Comparison of ENCODE assay signal across 9 mouse cellular contexts in the genomic region with DNA sequence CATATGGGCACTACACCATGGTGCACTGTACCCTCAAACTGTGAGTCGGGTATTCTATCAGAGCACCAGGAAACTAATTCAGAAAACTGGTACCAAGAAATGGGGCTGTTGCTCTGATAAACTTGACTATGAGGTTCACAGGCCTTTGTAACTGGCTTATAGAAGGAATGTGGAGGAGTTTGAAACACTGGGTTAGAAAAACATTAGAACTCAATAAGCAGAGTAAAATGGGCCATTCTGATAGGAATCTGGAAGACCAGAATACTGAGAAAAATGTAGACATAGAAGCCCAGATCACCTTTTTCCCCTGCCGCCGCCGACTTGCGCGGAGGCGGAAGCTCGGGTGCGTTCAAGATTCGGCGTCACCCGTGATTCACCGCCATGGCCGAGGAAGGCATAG. TPM values are rescaled to one million over a fixed set of nuclear protein-coding genes. Genes with fewer than 3 reads are reported as not detected.
DNase-seq lines count a peak whose midpoint lies in the region; ATAC-seq lines count a peak whose summit lies in the region.
"Had no signal": no experiment of that assay in that cellular context is flagged by ENCODE, and none has a peak within 500 bp of the region (broad histone marks: within the 10 kb centered on the region; RNA-seq: fewer than 3 reads in every experiment).

Gene Rps12-ps3, plus strand, starts transcription at position 301 of the 400 bp plus-strand sequence.

- H3K9ac ChIP-seq in forebrain, embryonic 13.5 days, result no peak within 1 kb of the TSS
- H3K9ac ChIP-seq in midbrain, embryonic 11.5 days (ENCODE audit: low read length), result no peak within 1 kb of the TSS
- H3K9ac ChIP-seq in midbrain, embryonic 13.5 days (replicated peaks), result no peak within 1 kb of the TSS
- no peak within 1 kb of the TSS for H3K9ac ChIP-seq in limb, embryonic 15.5 days
- no peak within 1 kb of the TSS for H3K9ac ChIP-seq in midbrain, embryonic 16.5 days (ENCODE audit: low read depth, low read length)
- H3K9ac ChIP-seq: heart, embryonic 15.5 days had no signal

- no peak within 1 kb of the TSS for H3K27ac ChIP-seq in forebrain, embryonic 10.5 days
- no peak within 1 kb of the TSS for H3K27ac ChIP-seq in forebrain, embryonic 13.5 days
- no peak within 1 kb of the TSS for H3K27ac ChIP-seq in midbrain, embryonic 11.5 days (ENCODE audit: low read depth, low read length)
- no peak within 1 kb of the TSS for H3K27ac ChIP-seq in midbrain, embryonic 13.5 days
- H3K27ac ChIP-seq in limb, embryonic 15.5 days, result no peak within 1 kb of the TSS
- H3K27ac ChIP-seq in midbrain, embryonic 16.5 days (ENCODE audit: low read length), result no peak within 1 kb of the TSS
- H3K27ac ChIP-seq: heart, embryonic 15.5 days had no signal

- H3K4me2 ChIP-seq in forebrain, embryonic 13.5 days, result no peak within 1 kb of the TSS
- no peak within 1 kb of the TSS for H3K4me2 ChIP-seq in midbrain, embryonic 11.5 days
- no peak within 1 kb of the TSS for H3K4me2 ChIP-seq in midbrain, embryonic 13.5 days (replicated peaks)
- H3K4me2 ChIP-seq in limb, embryonic 15.5 days, result no peak within 1 kb of the TSS
- H3K4me2 ChIP-seq in midbrain, embryonic 16.5 days (ENCODE audit: low read length), result no peak within 1 kb of the TSS
- H3K4me2 ChIP-seq: heart, embryonic 15.5 days had no signal

- DNase-seq in forebrain, embryonic 10.5 days (ENCODE audit: extremely low spot score, low spot score), result no peak
- no peak for DNase-seq in midbrain, embryonic 11.5 days (ENCODE audit: low spot score, missing footprints)
- DNase-seq in embryo, embryonic 10.5 days (ENCODE audit: low spot score), result no peak

- H3K4me3 ChIP-seq in forebrain, embryonic 10.5 days, result no peak within 1 kb of the TSS
- H3K4me3 ChIP-seq in forebrain, embryonic 13.5 days, result no peak within 1 kb of the TSS
- no peak within 1 kb of the TSS for H3K4me3 ChIP-seq in midbrain, embryonic 11.5 days (ENCODE audit: low read depth, low read length)
- no peak within 1 kb of the TSS for H3K4me3 ChIP-seq in midbrain, embryonic 13.5 days (replicated peaks)
- H3K4me3 ChIP-seq in limb, embryonic 15.5 days, result no peak within 1 kb of the TSS
- H3K4me3 ChIP-seq in midbrain, embryonic 16.5 days (ENCODE audit: low read depth, low read length), result no peak within 1 kb of the TSS
- H3K4me3 ChIP-seq: heart, embryonic 15.5 days had no signal

- H3K9me3 ChIP-seq in forebrain, embryonic 10.5 days, result no peaks in the 10 kb centered on the region
- H3K9me3 ChIP-seq in forebrain, embryonic 13.5 days (replicated peaks), result no peaks in the 10 kb centered on the region
- H3K9me3 ChIP-seq in midbrain, embryonic 11.5 days (ENCODE audit: control insufficient read depth, low read length), result no peaks in the 10 kb centered on the region
- H3K9me3 ChIP-seq in midbrain, embryonic 13.5 days, result no peaks in the 10 kb centered on the region
- H3K9me3 ChIP-seq in limb, embryonic 15.5 days, result no peaks in the 10 kb centered on the region
- no peaks in the 10 kb centered on the region for H3K9me3 ChIP-seq in midbrain, embryonic 16.5 days (replicated peaks; ENCODE audit: control insufficient read depth, low read length, poor library complexity, severe bottlenecking)
- H3K9me3 ChIP-seq: heart, embryonic 15.5 days had no signal

- peaks cover 50% of the 10 kb centered on the region for H3K36me3 ChIP-seq in forebrain, embryonic 10.5 days (replicated peaks)
- H3K36me3 ChIP-seq in forebrain, embryonic 13.5 days (ENCODE audit: poor library complexity, severe bottlenecking), result peaks cover 5% of the 10 kb centered on the region; the same call in 1 of the 2 replicates
- H3K36me3 ChIP-seq in midbrain, embryonic 11.5 days (ENCODE audit: control insufficient read depth, insufficient read depth, low read length), result no peaks in the 10 kb centered on the region
- peaks cover 4% of the 10 kb centered on the region for H3K36me3 ChIP-seq in midbrain, embryonic 13.5 days
- H3K36me3 ChIP-seq in limb, embryonic 15.5 days, result peaks cover 8% of the 10 kb centered on the region; the same call in 1 of the 2 replicates
- 0 out of 2 replicates have a peak, but pooled peaks cover 3% of the 10 kb centered on the region for H3K36me3 ChIP-seq in midbrain, embryonic 16.5 days (ENCODE audit: control insufficient read depth, insufficient read depth, low read length)

- WGBS in forebrain, embryonic 10.5 days, result 95% methylated on average over 14 of the region's 14 CpGs
- WGBS in forebrain, embryonic 13.5 days, result 99% methylated on average over 11 of the region's 14 CpGs
- WGBS in midbrain, embryonic 11.5 days, result 98% methylated on average over 9 of the region's 14 CpGs
- 98% methylated on average over 14 of the region's 14 CpGs for WGBS in midbrain, embryonic 13.5 days
- 98% methylated on average over 14 of the region's 14 CpGs for WGBS in limb, embryonic 15.5 days
- 96% methylated on average over 12 of the region's 14 CpGs for WGBS in midbrain, embryonic 16.5 days

- H3K4me1 ChIP-seq in forebrain, embryonic 10.5 days, result no peaks in the 10 kb centered on the region
- no peaks in the 10 kb centered on the region for H3K4me1 ChIP-seq in forebrain, embryonic 13.5 days
- H3K4me1 ChIP-seq in midbrain, embryonic 11.5 days (ENCODE audit: control insufficient read depth, insufficient read depth, low read length), result no peaks in the 10 kb centered on the region
- no peaks in the 10 kb centered on the region for H3K4me1 ChIP-seq in midbrain, embryonic 13.5 days (replicated peaks)
- H3K4me1 ChIP-seq in limb, embryonic 15.5 days, result no peaks in the 10 kb centered on the region
- H3K4me1 ChIP-seq in midbrain, embryonic 16.5 days (ENCODE audit: control insufficient read depth, insufficient read depth, low read length), result no peaks in the 10 kb centered on the region

- no peaks in the 10 kb centered on the region for H3K27me3 ChIP-seq in forebrain, embryonic 10.5 days (ENCODE audit: poor library complexity, severe bottlenecking)
- no peaks in the 10 kb centered on the region for H3K27me3 ChIP-seq in forebrain, embryonic 13.5 days
- H3K27me3 ChIP-seq in midbrain, embryonic 11.5 days (ENCODE audit: control insufficient read depth, insufficient read depth, low read length), result no peaks in the 10 kb centered on the region
- H3K27me3 ChIP-seq in midbrain, embryonic 13.5 days, result no peaks in the 10 kb centered on the region
- no peaks in the 10 kb centered on the region for H3K27me3 ChIP-seq in limb, embryonic 15.5 days
- H3K27me3 ChIP-seq in midbrain, embryonic 16.5 days (ENCODE audit: control insufficient read depth, insufficient read depth, low read depth, low read length), result no peaks in the 10 kb centered on the region
- H3K27me3 ChIP-seq: heart, embryonic 15.5 days had no signal

- no peak for ATAC-seq in forebrain, embryonic 13.5 days
- no peak for ATAC-seq in midbrain, embryonic 11.5 days (ENCODE audit: low FRiP score)
- ATAC-seq in midbrain, embryonic 13.5 days, result no peak
- ATAC-seq in granulocyte monocyte progenitor cell, adult 5-6 weeks (replicated peaks; ENCODE audit: poor library complexity, severe bottlenecking), result no peak
- ATAC-seq in limb, embryonic 15.5 days (ENCODE audit: insufficient number of reproducible peaks, low FRiP score, low TSS enrichment, low read depth), result no peak
- no peak for ATAC-seq in midbrain, embryonic 16.5 days

RNA-seq across cellular contexts. Expression of gene Rps12-ps3, which starts in this region (rescaled TPM):
- polyA plus RNA-seq in forebrain, embryonic 10.5 days (2016; fragmentation: Nextera tagmentation; extraction: Ambion mirVana), result 12.4 and 20.8 TPM in 2 replicates
- polyA plus RNA-seq in forebrain, embryonic 13.5 days (2015; fragmentation: Nextera tagmentation; extraction: Ambion mirVana), result 5.0 and 7.9 TPM in 2 replicates
- 15.1 and 25.5 TPM in 2 replicates for polyA plus RNA-seq in midbrain, embryonic 11.5 days (2014; fragmentation: Nextera tagmentation; extraction: Ambion mirVana)
- 1.7 and 6.7 TPM in 2 replicates for polyA plus RNA-seq in midbrain, embryonic 13.5 days (2015; fragmentation: Nextera tagmentation; extraction: Ambion mirVana)
- total RNA-seq in granulocyte monocyte progenitor cell, adult 5-6 weeks (2014; fragmentation: Nextera tagmentation), result 373 and 396 TPM in 2 replicates
- total RNA-seq in granulocyte monocyte progenitor cell, adult 5-6 weeks (2017), result 747 and 1,107 TPM in 2 replicates
- 10.4 and 17.9 TPM in 2 replicates for polyA plus RNA-seq in limb, embryonic 15.5 days (2015; fragmentation: Nextera tagmentation; extraction: Ambion mirVana)
- 5.3 and 6.4 TPM in 2 replicates for polyA plus RNA-seq in midbrain, embryonic 16.5 days (2015; fragmentation: Nextera tagmentation; extraction: Ambion mirVana)
